Mouse (Mus musculus) liver, adult 2 months (tissue): ENCODE data around the gene Cxcl2. TPM values are rescaled to one million over a fixed set of nuclear protein-coding genes. Genes with fewer than 3 reads are reported as not detected.

Experiments used
- DNase-seq: peaks from one replicate; pipeline ENCODE4 v3.0.0-alpha.2; 2011; ENCODE audit warnings: low read depth, low spot score; ENCODE audit errors: extremely low read depth
- H3K27ac ChIP-seq: fragments of 200-500 bp; replicated peaks from 2 replicates; pipeline ENCODE4 v1.5.1; 2012; ENCODE audit warnings: low read depth, mild to moderate bottlenecking, control low read depth, inconsistent platforms, low read length; ENCODE audit not compliant: insufficient read depth
- H3K27me3 ChIP-seq: fragments of 200-500 bp; 2 replicates; pipeline ENCODE4 v1.6.1; 2012; ENCODE audit warnings: mild to moderate bottlenecking, moderate library complexity, low read length, inconsistent platforms; ENCODE audit not compliant: control insufficient read depth, insufficient read depth
- H3K36me3 ChIP-seq: fragments of 200-500 bp; 2 replicates; pipeline ENCODE4 v1.6.1; 2012; ENCODE audit warnings: low read length, inconsistent platforms; ENCODE audit not compliant: control insufficient read depth, insufficient read depth
- H3K4me1 ChIP-seq: fragments of 200-500 bp; 2 replicates; pipeline ENCODE4 v1.6.1; 2011; ENCODE audit warnings: low read length; ENCODE audit not compliant: control insufficient read depth, insufficient read depth
- H3K4me3 ChIP-seq: fragments of 200-500 bp; 2 replicates; pipeline ENCODE4 v1.5.1; 2011; ENCODE audit warnings: low read depth, mild to moderate bottlenecking, control low read depth, low read length, moderate library complexity; ENCODE audit not compliant: insufficient read depth
- H3K79me2 ChIP-seq: fragments of 200-500 bp; 2 replicates; pipeline ENCODE4 v1.6.1; 2012; ENCODE audit warnings: inconsistent platforms, mild to moderate bottlenecking, low read length, moderate library complexity; ENCODE audit not compliant: control insufficient read depth, insufficient read depth
- H3K9ac ChIP-seq: fragments of 200-500 bp; 2 replicates; pipeline ENCODE4 v1.6.1; 2012; ENCODE audit warnings: low read depth, mild to moderate bottlenecking, control low read depth, inconsistent platforms, low read length
- CTCF ChIP-seq: fragments of 200-500 bp; IDR thresholded peaks from 2 replicates; pipeline ENCODE4 v1.5.1; 2011; ENCODE audit warnings: low read depth, low read length, control low read depth
- POLR2A ChIP-seq: fragments of 200-500 bp; IDR thresholded peaks from 2 replicates; pipeline ENCODE4 v1.6.1; 2011; ENCODE audit warnings: low read length, control low read depth; ENCODE audit not compliant: insufficient read depth; ENCODE audit errors: extremely low read depth
- WGBS: fragments of 180-500 bp; shearing (Covaris S2); methylation state at CpG from one replicate; pipeline ENCODE4 v1.1.7; 2018; 5-methylcytosine and 5-hydroxymethylcytosine counted together
- polyA plus RNA-seq: library from polyadenylated mRNA; depleted of rRNA; stranded (reverse); fragments of >200 nt; gene quantifications from 2 replicates; pipeline ENCODE4 v1.2.3, GENCODE M21; 2012
- total RNA-seq: library from RNA; depleted of rRNA; stranded (reverse); fragments of >200 nt; gene quantifications from 2 replicates; pipeline ENCODE4 v1.2.3, GENCODE M21; 2014

Gene Cxcl2
- total and polyA plus RNA-seq, 2 experiments: 0.28 to 0.31 TPM

- no peak overlapping the region for H3K4me3 ChIP-seq
- TF ChIP-seq CTCF (no peak), POLR2A (no peak)
- H3K4me1 ChIP-seq: peaks cover 14% of the 10 kb centered on the region
- 81% methylated on average over 3 of the region's 3 CpGs for WGBS
- H3K27me3 ChIP-seq: no peaks in the 10 kb centered on the region
- no peaks in the 10 kb centered on the region for H3K36me3 ChIP-seq
- H3K9ac ChIP-seq: no peak overlapping the region
- no peak overlapping the region for H3K27ac ChIP-seq
- no peaks in the 10 kb centered on the region for H3K79me2 ChIP-seq
- DNase-seq: no peak
Measured at GRCm38 (mm10) chr5:90879307-90880014, 24.2 kb upstream of the Cxcl2 start.

- Histone ChIP-seq H3K27ac (no peak overlapping the region), H3K4me1 (peaks cover 17% of the 10 kb centered on the region), H3K27me3 (no peaks in the 10 kb centered on the region), H3K9ac (no peak overlapping the region), H3K36me3 (no peaks in the 10 kb centered on the region), H3K4me3 (no peak overlapping the region), H3K79me2 (no peaks in the 10 kb centered on the region)
- TF ChIP-seq CTCF: no peak
- no peak for TF ChIP-seq POLR2A
- DNase-seq: no peak
- 91% methylated on average over 7 of the region's 7 CpGs for WGBS
Measured at GRCm38 (mm10) chr5:90880335-90880850, 23.3 kb upstream of the Cxcl2 start.

GRCm38 (mm10) chr5:90881021-90881420 lies 22.6 kb upstream of the Cxcl2 start:
- no peaks in the 10 kb centered on the region for H3K27me3 ChIP-seq
- peak; percentile 78 for DNase-seq
- H3K79me2 ChIP-seq: no peaks in the 10 kb centered on the region
- no peak overlapping the region for H3K9ac ChIP-seq
- H3K4me3 ChIP-seq: no peak overlapping the region
- WGBS: 27% methylated on average over 4 of the region's 4 CpGs
- H3K4me1 ChIP-seq: peaks cover 18% of the 10 kb centered on the region
- no peaks in the 10 kb centered on the region for H3K36me3 ChIP-seq
- H3K27ac ChIP-seq: no peak overlapping the region
- TF ChIP-seq CTCF: no peak
- no peak for TF ChIP-seq POLR2A

GRCm38 (mm10) chr5:90881682-90882081 lies 22.0 kb upstream of the Cxcl2 start:
- Histone ChIP-seq H3K4me1 (peaks cover 16% of the 10 kb centered on the region), H3K27ac (no peak overlapping the region), H3K9ac (no peak overlapping the region), H3K4me3 (no peak overlapping the region), H3K27me3 (no peaks in the 10 kb centered on the region), H3K36me3 (no peaks in the 10 kb centered on the region), H3K79me2 (no peaks in the 10 kb centered on the region)
- 70% methylated on average over 5 of the region's 5 CpGs for WGBS
- TF ChIP-seq POLR2A: no peak
- no peak for TF ChIP-seq CTCF
- peak; percentile 45 for DNase-seq

GRCm38 (mm10) chr5:90882146-90882545 lies 21.5 kb upstream of the Cxcl2 start:
- Histone ChIP-seq H3K27me3 (no peaks in the 10 kb centered on the region), H3K4me3 (no peak overlapping the region), H3K36me3 (no peaks in the 10 kb centered on the region), H3K27ac (no peak overlapping the region), H3K4me1 (peaks cover 15% of the 10 kb centered on the region), H3K9ac (no peak overlapping the region), H3K79me2 (no peaks in the 10 kb centered on the region)
- no peak for DNase-seq
- WGBS: 84% methylated on average over 5 of the region's 5 CpGs
- no peak for TF ChIP-seq POLR2A
- TF ChIP-seq CTCF: no peak

GRCm38 (mm10) chr5:90884628-90885242 lies 18.9 kb upstream of the Cxcl2 start:
- TF ChIP-seq CTCF (no peak), POLR2A (no peak)
- 19% methylated on average over 2 of the region's 2 CpGs for WGBS

More at GRCm38 (mm10) chr5:90884628-90885242, 18.9 kb upstream of the Cxcl2 start:
- H3K79me2 ChIP-seq: no peaks in the 10 kb centered on the region
- H3K27me3 ChIP-seq: no peaks in the 10 kb centered on the region
- H3K36me3 ChIP-seq: no peaks in the 10 kb centered on the region
- no peak overlapping the region for H3K4me3 ChIP-seq
- H3K9ac ChIP-seq: no peak overlapping the region
- peak overlapping the region; percentile 53; the same call in 1 of the 2 replicates for H3K27ac ChIP-seq
- peaks cover 10% of the 10 kb centered on the region for H3K4me1 ChIP-seq
- DNase-seq: peak; percentile 94
